Mouse (Mus musculus): Measurements from ENCODE around the gene Hist1h2be. TPM values are rescaled to one million over a fixed set of nuclear protein-coding genes. Genes with fewer than 3 reads are reported as not detected.
"Not testable (repeated sequence)": the region's sequence is repeated elsewhere in the genome, so short reads cannot be mapped to it uniquely, and the experiment has no call there.

Gene Hist1h2be
- polyA plus RNA-seq, 1 experiment from 2014 or later: 1.9 TPM

DNA sequence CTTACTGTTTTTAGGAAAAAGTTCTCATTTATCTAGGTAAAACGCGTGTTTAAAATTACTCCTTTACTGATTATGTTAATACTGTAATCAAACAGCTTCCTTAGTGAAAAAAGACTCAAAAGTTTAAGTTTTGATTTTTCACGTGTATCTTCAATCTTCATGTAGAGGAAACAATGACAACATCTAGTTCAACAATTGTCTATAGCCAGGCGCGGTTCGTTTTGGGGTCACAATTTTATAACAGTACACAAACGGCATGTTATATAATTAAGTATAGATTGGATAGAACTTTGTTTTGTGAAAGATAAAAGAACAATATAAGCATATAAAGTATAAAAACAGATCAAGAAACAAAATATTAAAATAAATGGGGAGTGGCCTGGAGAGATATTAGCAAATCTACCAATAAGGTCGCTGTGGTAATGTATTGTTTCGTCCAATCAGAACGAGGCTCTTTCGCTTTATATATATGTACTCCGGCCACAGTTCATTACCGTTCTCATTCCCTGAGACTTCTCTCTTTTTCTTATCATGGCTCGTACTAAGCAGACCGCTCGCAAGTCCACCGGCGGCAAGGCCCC is 45.6 kb downstream of the Hist1h2be start, which contains the start of gene Hist1h3d:
TSS of gene Hist1h3d (plus strand) at position 493 of the 581 bp plus-strand sequence.
- ATAC-seq (replicated peaks; ENCODE audit: extremely low read depth, insufficient read depth, low FRiP score): peak; percentile 37
- no peaks in the 10 kb centered on the region for H3K36me3 ChIP-seq (ENCODE audit: control insufficient read depth, insufficient read depth)
- H3K4me1 ChIP-seq (ENCODE audit: control insufficient read depth, insufficient read depth, low read length): peaks cover 26% of the 10 kb centered on the region
- peak within 1 kb of the TSS; percentile 62 for H3K4me2 ChIP-seq (ENCODE audit: low read depth, low read length)
- H3K27ac ChIP-seq (ENCODE audit: low read length): peak within 1 kb of the TSS; percentile 82
- 2% methylated on average over 17 of the region's 18 CpGs for WGBS
- H3K4me3 ChIP-seq (ENCODE audit: low read length): peak within 1 kb of the TSS; percentile 52
- H3K9ac ChIP-seq (ENCODE audit: low read length): peak within 1 kb of the TSS; percentile 72
- no peaks in the 10 kb centered on the region for H3K27me3 ChIP-seq (ENCODE audit: control insufficient read depth, insufficient read depth, low read length)
- no peaks in the 10 kb centered on the region for H3K9me3 ChIP-seq (replicated peaks; ENCODE audit: control insufficient read depth, low read length)

GRCm38 (mm10) chr13:23574546-23575170 is 46.3 kb downstream of the Hist1h2be start:
- H3K27me3 ChIP-seq (ENCODE audit: control insufficient read depth, insufficient read depth, low read length); H3K9me3 ChIP-seq (replicated peaks; ENCODE audit: control insufficient read depth, low read length); ATAC-seq (replicated peaks; ENCODE audit: extremely low read depth, insufficient read depth, low FRiP score); H3K36me3 ChIP-seq (ENCODE audit: control insufficient read depth, insufficient read depth): not testable (repeated sequence)
- Histone ChIP-seq H3K4me2 (ENCODE audit: low read depth, low read length) (peak overlapping the region; percentile 77), H3K4me3 (ENCODE audit: low read length) (peak overlapping the region; percentile 41), H3K27ac (ENCODE audit: low read length) (peak overlapping the region; percentile 83), H3K9ac (ENCODE audit: low read length) (peak overlapping the region; percentile 57; the same call in 1 of the 2 replicates), H3K4me1 (ENCODE audit: control insufficient read depth, insufficient read depth, low read length) (peaks cover 30% of the 10 kb centered on the region)
- 3% methylated on average over 8 of the region's 39 CpGs for WGBS

GRCm38 (mm10) chr13:23573898-23574524 is 46.9 kb downstream of the Hist1h2be start, which contains the start of the genes Hist1h2bf and Hist1h2ad:
Gene Hist1h2bf, minus strand, starts transcription at chr13:23574196.
Gene Hist1h2ad, plus strand, starts transcription at chr13:23574381.
- H3K36me3 ChIP-seq (ENCODE audit: control insufficient read depth, insufficient read depth); H3K9me3 ChIP-seq (replicated peaks; ENCODE audit: control insufficient read depth, low read length); H3K27me3 ChIP-seq (ENCODE audit: control insufficient read depth, insufficient read depth, low read length): not testable (repeated sequence)
- Histone ChIP-seq H3K27ac (ENCODE audit: low read length) (peak within 1 kb of the TSS; percentile 83), H3K4me2 (ENCODE audit: low read depth, low read length) (peak within 1 kb of the TSS; percentile 77), H3K4me3 (ENCODE audit: low read length) (peak within 1 kb of the TSS; percentile 47), H3K4me1 (ENCODE audit: control insufficient read depth, insufficient read depth, low read length) (peaks cover 30% of the 10 kb centered on the region), H3K9ac (ENCODE audit: low read length) (peak within 1 kb of the TSS; percentile 76)
- WGBS: 2% methylated on average over 26 of the region's 42 CpGs
- peak; percentile 84 for ATAC-seq (replicated peaks; ENCODE audit: extremely low read depth, insufficient read depth, low FRiP score)

DNA sequence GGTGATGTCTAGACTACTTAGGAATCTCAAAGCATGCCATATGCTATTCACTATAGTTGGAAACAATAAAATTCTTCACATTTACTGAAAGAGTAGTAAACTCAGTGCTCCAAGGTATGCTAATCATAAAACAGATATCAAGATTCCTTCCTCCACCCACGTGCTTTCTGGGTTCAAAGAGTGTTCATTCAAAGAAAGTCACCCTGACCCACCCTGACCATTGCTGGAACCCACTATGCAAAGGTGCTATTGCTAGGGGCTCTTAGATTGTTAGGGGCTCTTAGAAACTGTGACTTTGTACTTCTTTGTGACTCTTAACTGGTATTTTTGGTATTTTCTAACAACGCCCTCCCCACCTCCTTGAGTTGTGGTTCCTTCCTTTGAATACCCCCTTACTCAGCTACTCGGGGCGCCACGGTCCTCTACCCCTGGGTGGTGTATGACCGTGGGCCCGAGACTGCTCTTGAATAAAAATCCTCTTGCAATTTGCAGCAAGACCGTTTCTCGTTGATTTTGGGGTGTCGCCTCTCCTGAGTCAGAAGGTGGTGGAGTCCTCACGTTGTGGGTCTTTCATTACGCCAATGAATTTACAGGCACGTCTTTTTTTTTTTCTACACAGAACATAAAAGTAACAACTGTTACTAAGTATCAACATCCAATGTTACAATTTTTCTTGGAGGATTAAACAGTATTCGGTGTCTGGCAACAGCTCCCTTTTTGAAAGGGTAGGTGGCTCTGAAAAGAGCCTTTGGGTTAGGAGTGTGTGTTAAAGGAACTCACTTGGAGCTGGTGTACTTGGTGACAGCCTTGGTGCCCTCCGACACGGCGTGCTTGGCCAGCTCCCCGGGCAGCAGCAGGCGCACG is 47.7 kb downstream of the Hist1h2be start:
- not testable (repeated sequence) for ATAC-seq (replicated peaks; ENCODE audit: extremely low read depth, insufficient read depth, low FRiP score); H3K9me3 ChIP-seq (replicated peaks; ENCODE audit: control insufficient read depth, low read length); H3K27me3 ChIP-seq (ENCODE audit: control insufficient read depth, insufficient read depth, low read length); H3K36me3 ChIP-seq (ENCODE audit: control insufficient read depth, insufficient read depth)
- peaks cover 30% of the 10 kb centered on the region for H3K4me1 ChIP-seq (ENCODE audit: control insufficient read depth, insufficient read depth, low read length)
- H3K27ac ChIP-seq (ENCODE audit: low read length): peak overlapping the region; percentile 83
- H3K4me3 ChIP-seq (ENCODE audit: low read length): peak overlapping the region; percentile 47
- peak overlapping the region; percentile 76 for H3K9ac ChIP-seq (ENCODE audit: low read length)
- WGBS: 16% methylated on average over 18 of the region's 20 CpGs
- H3K4me2 ChIP-seq (ENCODE audit: low read depth, low read length): peak overlapping the region; percentile 77

GRCm38 (mm10) chr13:23572218-23573033 is 48.5 kb downstream of the Hist1h2be start:
- H3K27me3 ChIP-seq (ENCODE audit: control insufficient read depth, insufficient read depth, low read length): no peaks in the 10 kb centered on the region
- no peaks in the 10 kb centered on the region for H3K9me3 ChIP-seq (replicated peaks; ENCODE audit: control insufficient read depth, low read length)
- peak overlapping the region; percentile 96 for H3K27ac ChIP-seq (ENCODE audit: low read length)
- peaks cover 30% of the 10 kb centered on the region for H3K4me1 ChIP-seq (ENCODE audit: control insufficient read depth, insufficient read depth, low read length)
- peak overlapping the region; percentile 59 for H3K4me3 ChIP-seq (ENCODE audit: low read length)
- 36% methylated on average over 2 of the region's 2 CpGs for WGBS
- ATAC-seq (replicated peaks; ENCODE audit: extremely low read depth, insufficient read depth, low FRiP score): no peak
- peak overlapping the region; percentile 77 for H3K4me2 ChIP-seq (ENCODE audit: low read depth, low read length)
- H3K36me3 ChIP-seq (ENCODE audit: control insufficient read depth, insufficient read depth): no peaks in the 10 kb centered on the region
- peak overlapping the region; percentile 76 for H3K9ac ChIP-seq (ENCODE audit: low read length)

DNA sequence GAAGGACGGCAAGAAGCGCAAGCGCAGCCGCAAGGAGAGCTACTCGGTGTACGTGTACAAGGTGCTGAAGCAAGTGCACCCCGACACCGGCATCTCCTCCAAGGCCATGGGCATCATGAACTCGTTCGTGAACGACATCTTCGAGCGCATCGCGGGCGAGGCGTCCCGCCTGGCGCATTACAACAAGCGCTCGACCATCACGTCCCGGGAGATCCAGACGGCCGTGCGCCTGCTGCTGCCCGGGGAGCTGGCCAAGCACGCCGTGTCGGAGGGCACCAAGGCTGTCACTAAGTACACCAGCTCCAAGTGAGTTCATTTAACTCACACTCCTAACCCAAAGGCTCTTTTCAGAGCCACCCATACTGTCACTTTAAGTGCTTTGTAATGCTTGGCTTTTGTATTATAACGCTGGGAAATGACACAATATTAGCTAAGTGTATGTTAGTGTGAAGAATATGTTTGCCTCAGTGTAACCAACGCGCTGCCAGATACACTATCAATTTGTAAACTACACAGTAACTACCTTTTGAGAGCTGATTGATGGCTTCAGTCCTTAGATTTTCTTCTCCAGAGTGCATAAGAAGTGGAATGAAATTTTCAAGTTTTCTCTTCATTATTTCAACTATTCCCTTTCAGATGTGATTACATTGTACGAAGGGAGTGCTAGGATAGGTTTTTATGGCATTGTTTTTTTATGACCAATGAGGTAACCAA is 49.3 kb downstream of the Hist1h2be start:
- not testable (repeated sequence) for H3K27me3 ChIP-seq (ENCODE audit: control insufficient read depth, insufficient read depth, low read length); H3K9me3 ChIP-seq (replicated peaks; ENCODE audit: control insufficient read depth, low read length); ATAC-seq (replicated peaks; ENCODE audit: extremely low read depth, insufficient read depth, low FRiP score); H3K36me3 ChIP-seq (ENCODE audit: control insufficient read depth, insufficient read depth)
- under 1% methylated on average over 10 of the region's 34 CpGs for WGBS
- peak overlapping the region; percentile 77 for H3K4me2 ChIP-seq (ENCODE audit: low read depth, low read length)
- peak overlapping the region; percentile 96 for H3K27ac ChIP-seq (ENCODE audit: low read length)
- peak overlapping the region; percentile 59 for H3K4me3 ChIP-seq (ENCODE audit: low read length)
- H3K9ac ChIP-seq (ENCODE audit: low read length): peak overlapping the region; percentile 76
- peaks cover 23% of the 10 kb centered on the region for H3K4me1 ChIP-seq (ENCODE audit: control insufficient read depth, insufficient read depth, low read length)

DNA sequence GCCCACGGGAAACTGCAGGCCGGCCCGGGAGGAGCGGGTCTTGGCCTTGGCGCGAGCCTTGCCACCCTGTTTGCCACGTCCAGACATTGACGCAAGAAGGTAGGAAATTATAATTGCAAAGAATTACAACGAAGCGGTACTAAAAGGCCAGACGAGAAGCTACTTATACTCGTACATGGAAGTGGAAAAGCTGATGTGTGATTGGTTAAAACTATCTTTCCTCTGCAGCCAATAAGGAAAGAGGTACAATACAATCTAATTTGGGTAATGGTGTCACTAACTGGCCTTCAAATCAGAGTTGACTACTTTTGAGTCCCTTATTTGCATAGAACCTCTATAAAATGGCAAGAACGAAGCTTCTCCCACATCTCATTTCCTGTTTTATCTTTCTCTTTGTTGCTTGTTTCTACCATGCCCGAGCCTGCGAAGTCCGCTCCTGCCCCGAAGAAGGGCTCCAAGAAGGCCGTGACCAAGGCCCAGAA is 49.9 kb downstream of the Hist1h2be start, which contains the start of the genes Hist1h2ae and Hist1h2bg:
TSS of gene Hist1h2ae (minus strand) at position 199 of the 482 bp plus-strand sequence.
TSS of gene Hist1h2bg (plus strand) at position 375 of the 482 bp plus-strand sequence.
- Histone ChIP-seq H3K9ac (ENCODE audit: low read length) (peak within 1 kb of the TSS; percentile 76), H3K27ac (ENCODE audit: low read length) (peak within 1 kb of the TSS; percentile 96), H3K27me3 (ENCODE audit: control insufficient read depth, insufficient read depth, low read length) (no peaks in the 10 kb centered on the region), H3K4me3 (ENCODE audit: low read length) (peak within 1 kb of the TSS; percentile 59), H3K4me1 (ENCODE audit: control insufficient read depth, insufficient read depth, low read length) (peaks cover 18% of the 10 kb centered on the region), H3K9me3 (replicated peaks; ENCODE audit: control insufficient read depth, low read length) (no peaks in the 10 kb centered on the region), H3K4me2 (ENCODE audit: low read depth, low read length) (peak within 1 kb of the TSS; percentile 77), H3K36me3 (ENCODE audit: control insufficient read depth, insufficient read depth) (no peaks in the 10 kb centered on the region)
- peak; percentile 87 for ATAC-seq (replicated peaks; ENCODE audit: extremely low read depth, insufficient read depth, low FRiP score)
- WGBS: 1% methylated on average over 18 of the region's 18 CpGs
